Mouse (Mus musculus) CH12.LX (cell line): ENCODE measurements around the gene Aldoc.

ENCODE experiments used
- CTCF ChIP-seq, 2 experiments: IDR thresholded peaks in 1 of 2; conservative IDR thresholded peaks in 1 of 2; 2 replicates each; pipeline ENCODE4 v1.5.1; 2011 to 2012; ENCODE audit warnings: low read depth in 2 of 2, low read length in 2 of 2, improper control_type of control experiment in 1 of 2, inconsistent platforms in 1 of 2, mild to moderate bottlenecking in 1 of 2, moderate library complexity in 1 of 2
- EP300 ChIP-seq: IDR thresholded peaks from 2 replicates; pipeline ENCODE4 v1.6.1; 2011; ENCODE audit warnings: low read length, improper control_type of control experiment
- HCFC1 ChIP-seq: IDR thresholded peaks from 2 replicates; pipeline ENCODE4 v1.6.1; 2012; ENCODE audit warnings: low read depth, mild to moderate bottlenecking, inconsistent platforms, low read length, improper control_type of control experiment
- MXI1 ChIP-seq: IDR thresholded peaks from 2 replicates; pipeline ENCODE4 v1.6.1; 2011; ENCODE audit warnings: mild to moderate bottlenecking, low read depth, low read length, improper control_type of control experiment
- POLR2A ChIP-seq: IDR thresholded peaks from 2 replicates; pipeline ENCODE4 v1.6.1; 2011; ENCODE audit warnings: low read depth, mild to moderate bottlenecking, improper control_type of control experiment, low read length
- RCOR1 ChIP-seq: conservative IDR thresholded peaks from 2 replicates; pipeline ENCODE4 v1.6.1; 2012; ENCODE audit warnings: low read depth, mild to moderate bottlenecking, inconsistent platforms, low read length, improper control_type of control experiment
- USF1 ChIP-seq: IDR thresholded peaks from 2 replicates; pipeline ENCODE4 v1.6.1; 2014; ENCODE audit warnings: low read depth, mild to moderate bottlenecking, inconsistent platforms, low read length, improper control_type of control experiment

DNA sequence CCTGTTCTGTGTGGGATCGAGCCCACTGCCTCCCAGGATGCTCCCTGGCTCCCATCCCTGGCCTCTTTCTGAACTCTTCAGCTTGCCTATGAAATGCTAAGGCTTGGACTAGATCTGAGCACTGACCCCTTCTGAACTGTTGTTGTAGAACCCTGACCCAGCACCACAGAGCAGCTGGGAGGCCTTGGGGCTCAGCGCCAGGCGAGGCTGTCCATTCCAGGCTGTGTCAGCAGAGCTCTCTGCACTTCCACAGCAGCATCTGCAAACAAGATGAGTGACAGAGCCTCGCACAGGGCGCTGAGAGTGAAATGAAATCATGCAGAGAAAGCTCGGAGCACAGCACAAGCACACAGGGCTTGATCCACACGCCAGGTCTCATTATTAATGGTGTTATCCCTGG is 49.8 kb downstream of the Aldoc start:
- TF ChIP-seq RCOR1 (no peak), POLR2A (no peak), MXI1 (no peak), EP300 (no peak), HCFC1 (no peak), USF1 (no peak), CTCF (conservative IDR thresholded peaks at IDR 0.05 in 1 of 2, IDR thresholded peaks at IDR 0.05 in 1 of 2; ENCODE audit: low read depth in 2 of 2, low read length in 2 of 2) (no peak)
